Mouse (Mus musculus) forebrain, embryonic 15.5 days (tissue): Measurements from ENCODE around the gene Csmd2. TPM values are rescaled to one million over a fixed set of nuclear protein-coding genes. Genes with fewer than 3 reads are reported as not detected.

Experiments
- ATAC-seq: fragments of 200-750 bp; cut with Nextera tagmentation; replicated peaks from 2 replicates; pipeline ENCODE4 v1.8.0; 2017; ENCODE audit warnings: mild to moderate bottlenecking, moderate TSS enrichment, moderate library complexity
- H3K27ac ChIP-seq: fragments of 300-500 bp; sonication (generic); replicated peaks from 2 replicates; pipeline ENCODE4 v1.5.1; 2015; ENCODE audit warnings: mild to moderate bottlenecking, inconsistent platforms
- H3K27me3 ChIP-seq: fragments of 300-500 bp; sonication (generic); 2 replicates; pipeline ENCODE4 v1.6.1; 2015; ENCODE audit warnings: inconsistent platforms
- H3K36me3 ChIP-seq: fragments of 300-500 bp; sonication (generic); 2 replicates; pipeline ENCODE4 v1.6.1; 2015; ENCODE audit warnings: mild to moderate bottlenecking, inconsistent platforms
- H3K4me1 ChIP-seq: fragments of 300-500 bp; sonication (generic); 2 replicates; pipeline ENCODE4 v1.6.1; 2015; ENCODE audit warnings: inconsistent platforms
- H3K4me2 ChIP-seq: fragments of 300-500 bp; sonication (generic); replicated peaks from 2 replicates; pipeline ENCODE4 v1.6.1; 2015; ENCODE audit warnings: mild to moderate bottlenecking, inconsistent platforms
- H3K4me3 ChIP-seq: fragments of 300-500 bp; sonication (generic); 2 replicates; pipeline ENCODE4 v1.5.1; 2015; ENCODE audit warnings: mild to moderate bottlenecking, inconsistent platforms
- H3K9ac ChIP-seq: fragments of 300-500 bp; sonication (generic); replicated peaks from 2 replicates; pipeline ENCODE4 v1.6.1; 2015; ENCODE audit warnings: mild to moderate bottlenecking, inconsistent platforms
- H3K9me3 ChIP-seq: fragments of 300-500 bp; sonication (generic); 2 replicates; pipeline ENCODE4 v1.6.1; 2016; ENCODE audit warnings: inconsistent platforms
- WGBS: fragments of 180-500 bp; shearing (Covaris S2); methylation state at CpG from one replicate; pipeline ENCODE4 v1.1.7; 2015; ENCODE audit warnings: mixed read lengths; 5-methylcytosine and 5-hydroxymethylcytosine counted together
- polyA plus RNA-seq: library from polyadenylated mRNA; unstranded; fragments of >200 nt; fragmentation: Nextera tagmentation; extraction: Ambion mirVana; gene quantifications from 2 replicates; pipeline ENCODE4 v1.2.1, GENCODE M21; 2015

Gene Csmd2
- polyA plus RNA-seq, 1 experiment from 2014 or later: 9.0 TPM

- H3K27ac ChIP-seq: peak overlapping the region; percentile 62
- no peaks in the 10 kb centered on the region for H3K27me3 ChIP-seq
- 68% methylated on average over 8 of the region's 8 CpGs for WGBS
- no peak overlapping the region for H3K4me3 ChIP-seq
- H3K4me2 ChIP-seq: no peak overlapping the region
- peaks cover 38% of the 10 kb centered on the region for H3K4me1 ChIP-seq
- ATAC-seq: peak; percentile 71
- H3K9me3 ChIP-seq: no peaks in the 10 kb centered on the region
- H3K9ac ChIP-seq: no peak overlapping the region
- no peaks in the 10 kb centered on the region for H3K36me3 ChIP-seq
Observed at GRCm38 (mm10) chr4:128442791-128443190, 455.1 kb downstream of the Csmd2 start.

- Histone ChIP-seq H3K4me3 (no peak overlapping the region), H3K27ac (peak overlapping the region; percentile 49; the same call in 1 of the 2 replicates), H3K9ac (no peak overlapping the region), H3K9me3 (no peaks in the 10 kb centered on the region), H3K27me3 (no peaks in the 10 kb centered on the region), H3K4me1 (peaks cover 42% of the 10 kb centered on the region), H3K4me2 (no peak overlapping the region), H3K36me3 (no peaks in the 10 kb centered on the region)
- ATAC-seq: no peak
- 47% methylated on average over 15 of the region's 15 CpGs for WGBS
Observed at GRCm38 (mm10) chr4:128445514-128446260, 458.0 kb downstream of the Csmd2 start.

GRCm38 (mm10) chr4:128448831-128449431 is 461.3 kb downstream of the Csmd2 start:
- no peak overlapping the region for H3K27ac ChIP-seq
- H3K36me3 ChIP-seq: no peaks in the 10 kb centered on the region
- no peak for ATAC-seq
- no peak overlapping the region for H3K9ac ChIP-seq
- no peaks in the 10 kb centered on the region for H3K9me3 ChIP-seq
- 89% methylated on average over 12 of the region's 12 CpGs for WGBS
- H3K4me1 ChIP-seq: peaks cover 39% of the 10 kb centered on the region
- H3K4me3 ChIP-seq: no peak overlapping the region
- H3K27me3 ChIP-seq: no peaks in the 10 kb centered on the region
- H3K4me2 ChIP-seq: no peak overlapping the region

GRCm38 (mm10) chr4:128450137-128450536 is 462.5 kb downstream of the Csmd2 start:
- 90% methylated on average over 8 of the region's 8 CpGs for WGBS
- ATAC-seq: no peak
- Histone ChIP-seq H3K27ac (peak overlapping the region; percentile 79; the same call in 1 of the 2 replicates), H3K27me3 (no peaks in the 10 kb centered on the region), H3K9me3 (no peaks in the 10 kb centered on the region), H3K4me3 (no peak overlapping the region), H3K36me3 (no peaks in the 10 kb centered on the region), H3K9ac (no peak overlapping the region), H3K4me2 (no peak overlapping the region), H3K4me1 (peaks cover 33% of the 10 kb centered on the region)

- peaks cover 25% of the 10 kb centered on the region for H3K4me1 ChIP-seq
- 7% methylated on average over 8 of the region's 8 CpGs for WGBS
- H3K27ac ChIP-seq: peak overlapping the region; percentile 79
- no peak overlapping the region for H3K9ac ChIP-seq
- H3K27me3 ChIP-seq: no peaks in the 10 kb centered on the region
- no peaks in the 10 kb centered on the region for H3K36me3 ChIP-seq
- H3K4me2 ChIP-seq: no peak overlapping the region
- peak; percentile 73 for ATAC-seq
- H3K9me3 ChIP-seq: no peaks in the 10 kb centered on the region
- no peak overlapping the region for H3K4me3 ChIP-seq
Observed at GRCm38 (mm10) chr4:128450974-128451373, 463.3 kb downstream of the Csmd2 start.

GRCm38 (mm10) chr4:128451383-128451794 is 463.7 kb downstream of the Csmd2 start:
- H3K9ac ChIP-seq: no peak overlapping the region
- H3K36me3 ChIP-seq: no peaks in the 10 kb centered on the region
- H3K27me3 ChIP-seq: no peaks in the 10 kb centered on the region
- no peak overlapping the region for H3K4me2 ChIP-seq
- no peaks in the 10 kb centered on the region for H3K9me3 ChIP-seq
- peak; percentile 69 for ATAC-seq
- peak overlapping the region; percentile 79 for H3K27ac ChIP-seq
- no peak overlapping the region for H3K4me3 ChIP-seq
- H3K4me1 ChIP-seq: peaks cover 20% of the 10 kb centered on the region
- WGBS: 57% methylated on average over 3 of the region's 3 CpGs

GRCm38 (mm10) chr4:128466708-128467107 is 479.1 kb downstream of the Csmd2 start:
- WGBS: 85% methylated on average over 4 of the region's 5 CpGs
- peaks cover 6% of the 10 kb centered on the region; the same call in 1 of the 2 replicates for H3K36me3 ChIP-seq
- no peak for ATAC-seq

GRCm38 (mm10) chr4:128468040-128468439 is 480.4 kb downstream of the Csmd2 start:
- no peak overlapping the region for H3K27ac ChIP-seq
- H3K9ac ChIP-seq: no peak overlapping the region
- H3K36me3 ChIP-seq: peaks cover under 1% of the 10 kb centered on the region; the same call in 1 of the 2 replicates
- no peaks in the 10 kb centered on the region for H3K4me1 ChIP-seq
- no peaks in the 10 kb centered on the region for H3K9me3 ChIP-seq
- ATAC-seq: no peak
- no peak overlapping the region for H3K4me3 ChIP-seq
- H3K4me2 ChIP-seq: no peak overlapping the region
- no peaks in the 10 kb centered on the region for H3K27me3 ChIP-seq
- WGBS: 85% methylated on average over 1 of the region's 1 CpGs

More at GRCm38 (mm10) chr4:128466708-128467107, 479.1 kb downstream of the Csmd2 start:
- Histone ChIP-seq H3K9ac (no peak overlapping the region), H3K4me1 (no peaks in the 10 kb centered on the region), H3K27me3 (no peaks in the 10 kb centered on the region), H3K27ac (no peak overlapping the region), H3K9me3 (no peaks in the 10 kb centered on the region), H3K4me2 (no peak overlapping the region), H3K4me3 (no peak overlapping the region)

- Histone ChIP-seq H3K9ac (no peak overlapping the region), H3K4me1 (no peaks in the 10 kb centered on the region), H3K9me3 (no peaks in the 10 kb centered on the region), H3K27ac (no peak overlapping the region), H3K36me3 (peaks cover 5% of the 10 kb centered on the region), H3K27me3 (no peaks in the 10 kb centered on the region), H3K4me3 (no peak overlapping the region), H3K4me2 (no peak overlapping the region)
- WGBS: 73% methylated on average over 5 of the region's 5 CpGs
- ATAC-seq: no peak
Observed at GRCm38 (mm10) chr4:128476249-128476648, 488.6 kb downstream of the Csmd2 start.

- Histone ChIP-seq H3K9me3 (no peaks in the 10 kb centered on the region), H3K27me3 (no peaks in the 10 kb centered on the region), H3K36me3 (peaks cover 10% of the 10 kb centered on the region; the same call in 1 of the 2 replicates), H3K4me1 (no peaks in the 10 kb centered on the region), H3K27ac (no peak overlapping the region), H3K9ac (no peak overlapping the region), H3K4me2 (no peak overlapping the region), H3K4me3 (no peak overlapping the region)
- 77% methylated on average over 7 of the region's 7 CpGs for WGBS
- no peak for ATAC-seq
Observed at GRCm38 (mm10) chr4:128483891-128484290, 496.2 kb downstream of the Csmd2 start.

GRCm38 (mm10) chr4:128484679-128485078 is 497.0 kb downstream of the Csmd2 start:
- H3K4me3 ChIP-seq: no peak overlapping the region
- no peaks in the 10 kb centered on the region for H3K9me3 ChIP-seq
- no peak for ATAC-seq
- no peaks in the 10 kb centered on the region for H3K4me1 ChIP-seq
- no peak overlapping the region for H3K9ac ChIP-seq
- peaks cover 10% of the 10 kb centered on the region; the same call in 1 of the 2 replicates for H3K36me3 ChIP-seq
- no peaks in the 10 kb centered on the region for H3K27me3 ChIP-seq
- WGBS: 82% methylated on average over 2 of the region's 2 CpGs
- no peak overlapping the region for H3K4me2 ChIP-seq
- H3K27ac ChIP-seq: no peak overlapping the region

GRCm38 (mm10) chr4:128489521-128490100 is 502.0 kb downstream of the Csmd2 start:
- Histone ChIP-seq H3K9ac (no peak overlapping the region), H3K9me3 (no peaks in the 10 kb centered on the region), H3K27me3 (no peaks in the 10 kb centered on the region), H3K4me3 (no peak overlapping the region), H3K36me3 (peaks cover 9% of the 10 kb centered on the region; the same call in 1 of the 2 replicates), H3K4me2 (no peak overlapping the region), H3K4me1 (peaks cover 9% of the 10 kb centered on the region; the same call in 1 of the 2 replicates), H3K27ac (no peak overlapping the region)
- ATAC-seq: no peak
- 72% methylated on average over 11 of the region's 11 CpGs for WGBS
